Mouse (Mus musculus) myocyte (in vitro differentiated cells): ENCODE measurements around the gene Gm5108.

Source experiments
- E2F4 ChIP-seq: IDR thresholded peaks from one replicate; pipeline ENCODE4 v1.6.1; 2011; ENCODE audit warnings: mild to moderate bottlenecking, control low read depth, moderate library complexity; ENCODE audit not compliant: insufficient read depth
- MYOD1 ChIP-seq, 3 experiments: IDR thresholded peaks; one replicate each; pipeline ENCODE4 v1.6.1; 2011; ENCODE audit warnings: control low read depth in 2 of 3, low read depth in 2 of 3, mild to moderate bottlenecking in 2 of 3, moderate library complexity in 1 of 3; ENCODE audit not compliant: insufficient read length in 2 of 3, control insufficient read depth in 1 of 3
- POLR2A ChIP-seq: IDR thresholded peaks from one replicate; pipeline ENCODE4 v1.6.1; 2011; ENCODE audit warnings: low read depth, mild to moderate bottlenecking, control low read depth, moderate library complexity; ENCODE audit not compliant: insufficient read length
- REST ChIP-seq: IDR thresholded peaks from one replicate; pipeline ENCODE4 v1.6.1; 2011; ENCODE audit warnings: mild to moderate bottlenecking, control low read depth, moderate library complexity; ENCODE audit not compliant: insufficient read depth, insufficient read length
- TCF12 ChIP-seq: IDR thresholded peaks from one replicate; pipeline ENCODE4 v1.6.1; 2011; ENCODE audit warnings: mild to moderate bottlenecking, control low read depth; ENCODE audit not compliant: poor library complexity, insufficient read depth, severe bottlenecking
- USF1 ChIP-seq: IDR thresholded peaks from one replicate; pipeline ENCODE4 v1.6.1; 2011; ENCODE audit warnings: low read depth, mild to moderate bottlenecking, control low read depth, moderate library complexity

GRCm38 (mm10) chr5:67930584-67930983, 10.9 kb upstream of the Gm5108 start:
- no peak for TF ChIP-seq POLR2A
- no peak for TF ChIP-seq TCF12
- no peak for TF ChIP-seq USF1
- no peak for TF ChIP-seq E2F4
- no peak for TF ChIP-seq MYOD1 (IDR thresholded peaks at IDR 0.05; ENCODE audit: control insufficient read depth in 1 of 3, insufficient read length in 2 of 3, low read depth in 2 of 3)
- no peak for TF ChIP-seq REST
